Mouse (Mus musculus) neural tube, embryonic 15.5 days (tissue): ENCODE results near the gene Cnot6l. TPM values are rescaled to one million over a fixed set of nuclear protein-coding genes. Genes with fewer than 3 reads are reported as not detected.

Source experiments
- ATAC-seq: fragments of 200-750 bp; cut with Nextera tagmentation; 2 replicates; pipeline ENCODE4 v1.8.0; 2017; ENCODE audit warnings: mild to moderate bottlenecking, moderate TSS enrichment, moderate library complexity; ENCODE audit not compliant: low FRiP score
- H3K27ac ChIP-seq: fragments of 300-500 bp; sonication (generic); replicated peaks from 2 replicates; pipeline ENCODE4 v1.5.1; 2015; ENCODE audit warnings: mild to moderate bottlenecking, inconsistent platforms
- H3K27me3 ChIP-seq: fragments of 300-500 bp; sonication (generic); replicated peaks from 2 replicates; pipeline ENCODE4 v1.6.1; 2015; ENCODE audit warnings: inconsistent platforms
- H3K36me3 ChIP-seq: fragments of 300-500 bp; sonication (generic); 2 replicates; pipeline ENCODE4 v1.6.1; 2015; ENCODE audit warnings: inconsistent platforms
- H3K4me1 ChIP-seq: fragments of 300-500 bp; sonication (generic); 2 replicates; pipeline ENCODE4 v1.6.1; 2015; ENCODE audit warnings: inconsistent platforms
- H3K4me2 ChIP-seq: fragments of 300-500 bp; sonication (generic); 2 replicates; pipeline ENCODE4 v1.6.1; 2015; ENCODE audit warnings: inconsistent platforms, mild to moderate bottlenecking, moderate library complexity
- H3K4me3 ChIP-seq: fragments of 300-500 bp; sonication (generic); replicated peaks from 2 replicates; pipeline ENCODE4 v1.5.1; 2015; ENCODE audit warnings: mild to moderate bottlenecking, inconsistent platforms
- H3K9ac ChIP-seq: fragments of 300-500 bp; sonication (generic); replicated peaks from 2 replicates; pipeline ENCODE4 v1.6.1; 2015; ENCODE audit warnings: mild to moderate bottlenecking, inconsistent platforms
- H3K9me3 ChIP-seq: fragments of 300-500 bp; sonication (generic); replicated peaks from 2 replicates; pipeline ENCODE4 v1.6.1; 2016; ENCODE audit warnings: inconsistent platforms
- WGBS: fragments of 180-500 bp; shearing (Covaris S2); methylation state at CpG from one replicate; pipeline ENCODE4 v1.1.7; 2015; ENCODE audit warnings: mixed read lengths; 5-methylcytosine and 5-hydroxymethylcytosine counted together
- polyA plus RNA-seq: library from polyadenylated mRNA; unstranded; fragments of >200 nt; fragmentation: Nextera tagmentation; extraction: Ambion mirVana; gene quantifications from 2 replicates; pipeline ENCODE4 v1.2.1, GENCODE M21; 2015

Gene Cnot6l
- polyA plus RNA-seq, 1 experiment from 2014 or later = 15.3 TPM

DNA sequence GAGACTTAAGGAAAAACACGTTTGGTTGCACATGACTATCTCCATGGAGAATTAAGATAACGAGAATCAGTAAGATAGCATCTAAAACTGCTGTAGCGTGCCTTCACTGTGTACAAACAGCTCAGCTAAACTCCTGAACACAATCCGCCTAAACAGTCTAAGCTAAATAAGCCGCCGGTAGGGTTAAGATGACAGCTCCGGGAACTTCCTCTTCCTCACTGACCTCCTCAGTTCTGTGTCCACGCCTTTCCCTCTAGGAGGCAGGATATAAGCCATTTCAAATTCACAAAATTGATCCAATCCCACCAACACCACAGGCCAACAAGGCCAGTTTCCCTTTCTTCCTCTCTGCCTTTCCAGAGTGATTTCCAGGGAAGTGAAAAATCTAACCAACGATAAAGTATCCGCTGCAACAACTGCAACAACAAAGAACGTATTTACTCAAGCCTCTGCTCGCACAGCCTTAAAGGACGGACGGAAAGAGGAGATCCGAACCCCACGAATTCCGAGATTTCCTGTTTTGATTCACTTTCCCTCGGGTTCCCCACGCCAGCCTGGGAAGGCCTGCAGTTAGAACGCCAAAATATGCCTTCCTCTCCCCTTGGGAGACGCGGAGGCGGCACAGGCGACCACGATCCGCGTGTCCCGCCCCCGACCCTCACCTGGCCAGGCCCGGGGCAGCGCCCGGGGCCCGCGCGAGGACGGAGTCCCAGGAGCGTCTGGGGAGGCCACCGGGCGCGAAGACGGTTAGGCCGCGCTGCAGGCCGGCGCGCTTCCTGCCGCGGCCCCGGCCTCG, 3.3 kb downstream of the Cnot6l start:
- peak; percentile 1 for ATAC-seq
- H3K4me2 ChIP-seq = peak overlapping the region; percentile 76
- under 1% methylated on average over 41 of the region's 50 CpGs for WGBS
- peaks cover 11% of the 10 kb centered on the region for H3K4me1 ChIP-seq
- peak overlapping the region; percentile 99 for H3K27ac ChIP-seq
- no peaks in the 10 kb centered on the region for H3K36me3 ChIP-seq
- peak overlapping the region; percentile 98 for H3K9ac ChIP-seq
- H3K4me3 ChIP-seq = peak overlapping the region; percentile 97
- no peaks in the 10 kb centered on the region for H3K9me3 ChIP-seq
- H3K27me3 ChIP-seq = no peaks in the 10 kb centered on the region

DNA sequence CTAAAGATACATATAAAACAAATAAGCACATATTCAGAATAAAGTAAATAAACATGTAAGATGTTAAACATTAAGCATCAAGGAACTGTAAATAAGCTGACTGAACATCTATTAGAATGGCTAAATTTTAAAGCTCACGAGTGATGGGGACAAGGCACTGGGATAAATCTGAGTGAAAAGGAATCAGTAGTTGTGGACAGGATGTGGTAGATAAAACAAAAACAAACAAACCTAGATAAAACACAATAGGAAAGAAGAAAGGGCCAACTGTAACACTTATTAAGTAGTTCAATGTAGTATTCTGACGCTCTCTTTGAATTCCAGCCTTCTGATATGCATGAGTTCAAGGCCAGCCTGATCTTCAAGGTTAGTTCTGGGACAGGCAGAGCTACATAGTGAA, 21.6 kb downstream of the Cnot6l start:
- Histone ChIP-seq H3K36me3 (no peaks in the 10 kb centered on the region), H3K4me3 (no peak overlapping the region), H3K4me2 (no peak overlapping the region), H3K9ac (no peak overlapping the region), H3K27ac (no peak overlapping the region), H3K9me3 (no peaks in the 10 kb centered on the region), H3K27me3 (no peaks in the 10 kb centered on the region), H3K4me1 (no peaks in the 10 kb centered on the region)
- 77% methylated on average over 2 of the region's 2 CpGs for WGBS
- no peak for ATAC-seq

DNA sequence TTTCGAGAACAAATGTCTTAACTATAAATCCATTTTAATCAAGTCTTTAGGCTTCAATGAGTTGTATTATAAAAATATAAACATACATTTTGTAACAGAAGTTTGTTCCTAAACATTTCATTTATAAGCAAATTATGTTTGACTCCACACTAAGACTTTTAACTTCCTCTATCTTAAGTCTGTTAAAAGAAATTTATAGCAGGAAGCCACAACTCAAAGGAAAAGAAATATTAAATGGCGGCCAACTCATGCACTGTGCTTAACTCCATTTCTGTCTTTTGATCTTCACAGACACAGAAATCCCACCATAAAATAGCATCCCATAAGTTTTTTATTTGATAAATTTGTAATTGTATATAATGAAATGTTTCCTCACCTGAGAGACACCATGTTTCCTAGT, 33.3 kb downstream of the Cnot6l start:
- H3K4me3 ChIP-seq = no peak overlapping the region
- H3K27me3 ChIP-seq = no peaks in the 10 kb centered on the region
- no peaks in the 10 kb centered on the region for H3K9me3 ChIP-seq
- H3K4me2 ChIP-seq = no peak overlapping the region
- no peaks in the 10 kb centered on the region; the same call in 1 of the 2 replicates for H3K36me3 ChIP-seq
- 100% methylated on average over 2 of the region's 2 CpGs for WGBS
- H3K4me1 ChIP-seq = peaks cover 4% of the 10 kb centered on the region; the same call in 1 of the 2 replicates
- H3K27ac ChIP-seq = no peak overlapping the region
- no peak overlapping the region for H3K9ac ChIP-seq
- no peak for ATAC-seq

DNA sequence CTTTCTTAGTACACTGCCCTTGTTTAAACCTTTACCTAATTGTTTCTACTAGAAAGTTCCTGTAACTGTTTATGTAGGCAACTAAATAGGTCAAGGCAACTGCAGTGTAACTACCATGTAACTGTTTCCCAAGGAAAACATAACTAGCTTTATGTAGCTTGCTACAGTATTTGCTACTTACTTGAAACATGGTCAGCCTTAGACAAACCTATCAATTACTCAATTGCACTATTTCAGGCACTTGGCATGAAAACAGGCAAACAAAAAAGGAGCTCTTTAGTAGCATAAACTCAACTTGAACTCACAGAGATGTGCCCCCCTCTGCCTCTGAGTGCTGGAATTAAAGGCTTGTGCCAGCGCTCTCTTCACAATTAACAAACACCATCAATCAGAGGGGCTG, 37.1 kb downstream of the Cnot6l start:
- no peaks in the 10 kb centered on the region for H3K4me1 ChIP-seq
- no peak for ATAC-seq

DNA sequence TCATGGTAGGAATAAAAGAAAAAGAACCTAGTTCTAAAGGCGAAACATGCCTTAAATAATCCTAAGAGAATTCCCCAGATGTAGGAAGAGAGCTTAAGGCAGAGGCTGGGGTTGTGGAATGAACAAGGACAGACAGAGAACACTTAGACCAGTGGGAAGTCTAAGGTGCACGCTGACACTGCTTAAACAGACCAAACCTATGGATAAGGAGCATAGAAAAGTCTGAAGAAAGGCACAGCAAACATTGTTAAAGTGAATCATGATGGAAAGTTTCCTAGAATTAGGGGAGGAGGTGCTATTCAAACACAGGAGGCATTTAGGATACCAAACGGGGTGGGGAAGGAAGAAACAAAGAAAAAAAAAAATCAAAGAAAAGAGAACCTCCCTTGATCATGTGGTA, 49.0 kb downstream of the Cnot6l start:
- no peak overlapping the region for H3K27ac ChIP-seq
- H3K4me3 ChIP-seq = no peak overlapping the region
- no peak overlapping the region for H3K9ac ChIP-seq
- 78% methylated on average over 3 of the region's 3 CpGs for WGBS
- no peak overlapping the region for H3K4me2 ChIP-seq
- ATAC-seq = no peak
- no peaks in the 10 kb centered on the region for H3K4me1 ChIP-seq
- no peaks in the 10 kb centered on the region for H3K27me3 ChIP-seq
- 0 out of 2 replicates have a peak, but pooled peaks cover 5% of the 10 kb centered on the region for H3K36me3 ChIP-seq
- no peaks in the 10 kb centered on the region for H3K9me3 ChIP-seq

More for the DNA sequence above, 37.1 kb downstream of the Cnot6l start:
- no peak overlapping the region for H3K9ac ChIP-seq
- H3K27me3 ChIP-seq = no peaks in the 10 kb centered on the region
- no peak overlapping the region for H3K4me2 ChIP-seq
- 59% methylated on average over 1 of the region's 1 CpGs for WGBS
- H3K4me3 ChIP-seq = no peak overlapping the region
- H3K9me3 ChIP-seq = no peaks in the 10 kb centered on the region
- H3K27ac ChIP-seq = no peak overlapping the region
- no peaks in the 10 kb centered on the region; the same call in 1 of the 2 replicates for H3K36me3 ChIP-seq

DNA sequence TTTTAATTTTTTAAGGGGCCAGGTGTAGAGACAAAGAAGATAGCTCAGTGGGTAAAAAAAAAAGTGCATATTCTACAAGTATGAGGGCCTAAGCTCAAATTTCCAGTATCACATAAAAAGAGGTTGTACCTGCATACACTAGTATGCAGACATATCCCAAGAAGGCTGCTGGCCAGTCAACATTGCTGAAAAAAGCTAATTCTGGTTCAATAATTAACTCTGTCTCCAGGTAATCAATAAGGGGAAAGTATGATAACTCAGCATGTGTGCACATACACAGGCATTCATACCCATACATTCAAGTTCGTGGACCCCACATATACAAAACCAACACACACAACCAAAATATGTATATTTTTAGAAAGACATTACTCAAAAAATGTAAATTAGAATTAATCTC, 59.3 kb downstream of the Cnot6l start:
- Histone ChIP-seq H3K4me1 (no peaks in the 10 kb centered on the region), H3K4me3 (no peak overlapping the region), H3K9me3 (no peaks in the 10 kb centered on the region), H3K4me2 (no peak overlapping the region), H3K27me3 (no peaks in the 10 kb centered on the region), H3K9ac (no peak overlapping the region), H3K27ac (no peak overlapping the region), H3K36me3 (peaks cover 10% of the 10 kb centered on the region; the same call in 1 of the 2 replicates)
- no peak for ATAC-seq
- 98% methylated on average over 1 of the region's 1 CpGs for WGBS

DNA sequence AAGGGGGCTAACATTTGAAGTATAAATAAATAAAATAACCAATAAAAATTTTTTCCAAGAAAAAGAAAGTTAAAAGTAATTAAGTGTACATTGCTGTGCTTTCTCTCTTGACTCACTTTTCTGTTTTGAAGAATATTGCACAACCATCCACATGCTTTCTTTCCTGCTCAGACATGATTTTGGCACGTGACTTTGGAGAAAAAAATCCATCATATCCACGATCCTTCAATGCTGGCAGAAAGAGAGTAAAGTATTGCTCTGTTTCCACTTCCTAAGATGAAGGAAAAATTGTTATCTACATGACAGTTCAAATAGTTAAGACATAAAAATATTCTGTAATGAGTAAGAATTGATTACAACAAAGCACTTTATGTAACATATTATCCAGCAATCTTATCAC, 72.5 kb downstream of the Cnot6l start:
- no peak for ATAC-seq
- Histone ChIP-seq H3K36me3 (peaks cover 3% of the 10 kb centered on the region; the same call in 1 of the 2 replicates), H3K9me3 (no peaks in the 10 kb centered on the region), H3K9ac (no peak overlapping the region), H3K4me1 (no peaks in the 10 kb centered on the region), H3K4me2 (no peak overlapping the region), H3K4me3 (no peak overlapping the region), H3K27ac (no peak overlapping the region), H3K27me3 (no peaks in the 10 kb centered on the region)
- 95% methylated on average over 2 of the region's 2 CpGs for WGBS

DNA sequence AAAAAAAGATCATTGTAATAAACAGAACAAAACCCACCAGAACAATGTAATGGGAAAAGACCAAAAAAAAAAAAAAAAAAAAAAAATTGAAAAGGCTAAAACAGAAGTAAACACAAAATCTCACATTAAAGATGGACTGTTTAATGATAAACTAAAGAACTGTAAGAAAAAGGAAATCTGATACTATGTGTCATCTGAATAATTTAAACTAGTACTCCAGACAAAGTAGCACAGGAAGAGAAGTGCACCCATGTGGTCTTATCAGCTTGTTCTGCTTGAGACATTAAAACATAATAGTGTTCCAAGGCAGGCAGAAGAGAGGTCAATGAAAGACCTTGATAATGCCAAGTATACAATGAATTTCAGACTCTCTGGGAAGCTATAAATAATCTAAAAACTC, 78.6 kb downstream of the Cnot6l start:
- no peak overlapping the region for H3K4me2 ChIP-seq
- H3K27ac ChIP-seq = no peak overlapping the region
- H3K4me1 ChIP-seq = no peaks in the 10 kb centered on the region
- no peak overlapping the region for H3K4me3 ChIP-seq
- no peak overlapping the region for H3K9ac ChIP-seq
- no peak for ATAC-seq
- H3K27me3 ChIP-seq = no peaks in the 10 kb centered on the region
- H3K36me3 ChIP-seq = peaks cover 7% of the 10 kb centered on the region
- no peaks in the 10 kb centered on the region for H3K9me3 ChIP-seq

DNA sequence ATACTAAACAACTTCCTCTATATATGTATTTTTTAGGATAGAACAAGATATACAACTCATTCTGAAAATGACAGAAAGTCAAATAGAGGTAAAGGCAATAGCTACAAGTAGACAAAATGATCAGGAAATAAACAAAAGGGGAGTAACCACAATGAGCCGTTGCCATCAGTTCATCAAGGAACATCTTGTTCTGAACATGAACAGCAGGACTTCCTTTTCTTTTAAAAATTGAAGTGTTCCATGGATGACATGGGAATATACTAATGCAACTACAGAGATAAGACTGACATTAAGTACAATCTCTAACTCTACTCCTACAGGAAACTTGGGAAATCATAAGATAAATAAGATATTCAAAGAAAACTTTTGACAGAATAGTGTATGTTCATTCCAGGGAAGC, 84.9 kb downstream of the Cnot6l start:
- ATAC-seq = no peak
- no peak overlapping the region for H3K4me2 ChIP-seq
- H3K9me3 ChIP-seq = no peaks in the 10 kb centered on the region
- H3K36me3 ChIP-seq = peaks cover 18% of the 10 kb centered on the region
- H3K4me1 ChIP-seq = no peaks in the 10 kb centered on the region
- no peak overlapping the region for H3K27ac ChIP-seq
- H3K4me3 ChIP-seq = no peak overlapping the region
- no peaks in the 10 kb centered on the region for H3K27me3 ChIP-seq
- H3K9ac ChIP-seq = no peak overlapping the region
- WGBS = 79% methylated on average over 1 of the region's 1 CpGs

DNA sequence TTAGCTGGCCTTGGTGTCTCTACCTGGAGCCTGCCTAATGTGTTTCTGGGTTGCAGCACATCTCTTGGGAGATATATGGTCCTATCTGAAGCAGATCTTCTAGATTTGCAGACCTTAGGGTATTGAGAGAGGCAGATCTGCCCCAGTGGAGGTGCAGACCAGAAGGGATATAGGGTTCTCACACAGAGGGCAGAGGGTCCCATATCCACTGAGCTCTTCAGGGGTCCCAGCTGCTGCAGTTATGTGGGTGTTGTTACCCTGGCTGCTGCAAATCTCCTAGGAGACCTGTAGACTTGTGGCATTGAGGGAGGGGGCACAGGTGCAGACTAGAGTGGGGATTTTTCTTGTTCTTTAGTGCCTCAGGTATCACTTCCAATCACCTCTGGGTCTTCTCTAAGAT, 98.4 kb downstream of the Cnot6l start:
- Histone ChIP-seq H3K4me3 (no peak overlapping the region), H3K4me1 (no peaks in the 10 kb centered on the region), H3K27ac (no peak overlapping the region), H3K27me3 (no peaks in the 10 kb centered on the region), H3K9me3 (no peaks in the 10 kb centered on the region), H3K4me2 (no peak overlapping the region), H3K9ac (no peak overlapping the region), H3K36me3 (no peaks in the 10 kb centered on the region)
- ATAC-seq = no peak

DNA sequence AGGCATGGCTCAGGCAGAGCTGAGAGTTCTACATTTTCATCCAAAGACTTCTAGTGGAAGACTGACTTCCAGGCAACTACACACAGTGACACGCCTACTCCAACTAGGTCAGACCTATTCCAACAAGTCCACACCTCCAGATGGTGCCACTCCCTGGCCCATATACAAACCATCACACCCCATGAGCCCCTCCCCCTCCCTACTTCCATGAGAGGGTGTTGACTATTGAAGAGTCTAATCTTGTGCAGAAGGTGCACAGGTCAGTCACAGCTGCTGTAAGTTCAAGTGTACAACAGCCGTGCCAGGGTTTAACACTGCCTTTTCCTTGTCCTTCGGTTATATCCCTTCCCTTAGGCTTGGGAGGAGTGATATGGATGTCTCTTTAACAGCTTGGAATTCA, 121.5 kb downstream of the Cnot6l start:
- Histone ChIP-seq H3K4me1 (no peaks in the 10 kb centered on the region), H3K4me3 (no peak overlapping the region), H3K27me3 (no peaks in the 10 kb centered on the region), H3K4me2 (no peak overlapping the region), H3K9me3 (no peaks in the 10 kb centered on the region), H3K9ac (no peak overlapping the region), H3K36me3 (no peaks in the 10 kb centered on the region), H3K27ac (no peak overlapping the region)
- ATAC-seq = no peak
- WGBS = 95% methylated on average over 3 of the region's 3 CpGs

DNA sequence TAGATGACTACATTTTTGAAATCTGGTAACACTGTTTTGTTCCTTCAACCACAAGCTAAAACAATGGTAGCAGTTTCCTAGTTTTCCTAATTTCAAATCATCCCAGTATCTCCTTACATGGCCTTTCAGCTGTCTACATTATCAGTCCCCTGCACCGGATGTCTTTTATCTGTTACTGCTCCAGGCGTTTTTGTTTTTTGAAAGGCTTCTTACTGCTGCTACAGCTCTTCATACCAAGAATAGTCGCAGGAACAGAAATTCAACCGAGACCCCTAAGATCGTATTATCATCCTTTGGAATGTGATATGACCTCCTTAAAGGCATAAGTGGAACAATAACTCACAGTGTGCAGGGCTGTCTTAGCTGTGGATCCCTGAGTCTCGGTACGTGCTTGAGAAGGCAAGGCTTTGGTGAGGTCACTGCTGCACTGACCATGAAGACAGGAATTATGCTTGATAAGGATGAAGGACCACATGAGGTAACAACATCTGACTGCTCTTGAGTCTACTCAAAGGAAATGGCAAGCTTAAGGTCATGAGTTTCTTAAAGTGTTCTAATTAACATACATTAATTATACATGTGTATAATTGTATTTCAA, 122.4 kb downstream of the Cnot6l start:
- Histone ChIP-seq H3K9ac (no peak overlapping the region), H3K27me3 (no peaks in the 10 kb centered on the region), H3K4me3 (no peak overlapping the region), H3K4me2 (no peak overlapping the region), H3K9me3 (no peaks in the 10 kb centered on the region), H3K36me3 (no peaks in the 10 kb centered on the region), H3K4me1 (no peaks in the 10 kb centered on the region), H3K27ac (no peak overlapping the region)
- 87% methylated on average over 7 of the region's 7 CpGs for WGBS
- ATAC-seq = no peak
